Mouse (Mus musculus): ENCODE results near the gene Ypel2. TPM values are rescaled to one million over a fixed set of nuclear protein-coding genes. Genes with fewer than 3 reads are reported as not detected.

Gene Ypel2
- polyA plus RNA-seq (2015; fragmentation: Illumina TruSeq; extraction: RNeasy Lipid Tissue Mini Kit (QIAGEN cat#74804); ENCODE audit: insufficient read depth, low read depth, low replicate concordance), result 5.9 TPM

DNA sequence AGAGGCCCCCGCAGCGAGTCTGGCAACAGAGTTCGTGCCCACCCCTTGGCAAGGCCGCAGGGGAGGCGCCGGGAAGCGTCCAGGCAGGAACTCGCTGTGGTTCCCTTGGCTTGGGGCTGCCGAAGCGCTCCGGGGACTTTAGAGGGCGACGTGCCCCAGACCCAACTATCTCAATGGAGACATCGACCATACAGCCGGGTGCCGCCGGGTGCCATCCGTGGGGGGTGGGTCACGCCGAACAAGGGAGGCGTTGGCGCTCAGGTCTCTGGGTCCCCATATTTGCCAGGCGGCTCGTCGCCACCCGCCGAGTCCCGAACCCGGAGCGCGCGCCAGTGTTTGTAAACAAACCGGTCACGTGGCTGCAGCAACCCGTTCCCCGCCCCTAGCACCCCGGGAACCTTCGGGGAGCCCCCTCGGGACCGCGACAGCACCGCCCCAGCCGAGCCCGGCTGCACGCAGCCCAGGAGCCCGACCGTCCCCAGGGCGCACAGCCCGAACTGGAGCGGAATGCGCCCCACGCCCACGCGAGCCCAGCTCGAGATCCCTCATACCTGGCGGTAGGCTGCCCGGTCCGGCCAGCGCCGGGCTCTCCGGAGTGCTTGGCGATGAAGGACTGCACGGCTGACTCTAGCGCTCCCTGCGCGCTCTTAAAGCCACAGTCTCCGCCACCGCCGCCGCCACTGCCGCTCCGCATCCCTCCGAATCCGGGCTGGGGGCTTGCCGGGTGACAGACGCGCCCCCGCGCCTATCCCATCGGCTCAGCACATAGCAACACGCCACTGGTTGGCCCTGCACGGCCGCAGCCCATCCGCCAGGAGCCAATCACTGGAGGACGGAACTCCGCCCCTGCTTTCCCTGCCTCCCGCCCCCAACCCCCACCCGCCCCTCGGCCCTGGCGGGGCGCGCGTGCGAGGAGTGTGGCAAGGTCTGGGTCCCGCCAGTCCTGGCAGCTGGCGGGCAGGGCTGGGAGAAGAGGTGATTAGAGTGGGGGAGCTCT lies at the start of gene Ypel2:
TSS of gene Ypel2 (minus strand) at position 667 of the 997 bp plus-strand sequence.

Other genes with a start within 250 kb of the Ypel2 start
- gene Cltc, start 236.1 kb downstream of the Ypel2 start, polyA plus RNA-seq (2015; fragmentation: Illumina TruSeq; extraction: RNeasy Lipid Tissue Mini Kit (QIAGEN cat#74804); ENCODE audit: insufficient read depth, low read depth, low replicate concordance), result 27.5 TPM
- 7.0 TPM for gene Dhx40, start 186.0 kb downstream of the Ypel2 start, polyA plus RNA-seq (2015; fragmentation: Illumina TruSeq; extraction: RNeasy Lipid Tissue Mini Kit (QIAGEN cat#74804); ENCODE audit: insufficient read depth, low read depth, low replicate concordance)
- gene Gdpd1, start 80.4 kb upstream of the Ypel2 start, polyA plus RNA-seq (2015; fragmentation: Illumina TruSeq; extraction: RNeasy Lipid Tissue Mini Kit (QIAGEN cat#74804); ENCODE audit: insufficient read depth, low read depth, low replicate concordance), result 2.6 TPM
- 1.9 TPM for gene Smg8, start 93.1 kb upstream of the Ypel2 start, polyA plus RNA-seq (2015; fragmentation: Illumina TruSeq; extraction: RNeasy Lipid Tissue Mini Kit (QIAGEN cat#74804); ENCODE audit: insufficient read depth, low read depth, low replicate concordance)
- not detected for gene Prr11, start 115.0 kb upstream of the Ypel2 start, polyA plus RNA-seq (2015; fragmentation: Illumina TruSeq; extraction: RNeasy Lipid Tissue Mini Kit (QIAGEN cat#74804); ENCODE audit: insufficient read depth, low read depth, low replicate concordance)
- gene Ska2, start 115.5 kb upstream of the Ypel2 start, polyA plus RNA-seq (2015; fragmentation: Illumina TruSeq; extraction: RNeasy Lipid Tissue Mini Kit (QIAGEN cat#74804); ENCODE audit: insufficient read depth, low read depth, low replicate concordance), result 3.9 TPM
- 2.8 TPM for gene Trim37, start 133.4 kb upstream of the Ypel2 start, polyA plus RNA-seq (2015; fragmentation: Illumina TruSeq; extraction: RNeasy Lipid Tissue Mini Kit (QIAGEN cat#74804); ENCODE audit: insufficient read depth, low read depth, low replicate concordance)